Mouse (Mus musculus) bone marrow, adult 2 months (tissue): ENCODE results near the gene Cntnap2. TPM values are rescaled to one million over a fixed set of nuclear protein-coding genes. Genes with fewer than 3 reads are reported as not detected.

Experiments
- H3K27ac ChIP-seq: fragments of 200-500 bp; 2 replicates; pipeline ENCODE4 v1.5.1; 2012; ENCODE audit warnings: low read depth, mild to moderate bottlenecking, control low read depth, inconsistent platforms, low read length; ENCODE audit not compliant: control insufficient read depth, poor library complexity, insufficient read depth
- H3K4me1 ChIP-seq: fragments of 200-500 bp; 2 replicates; pipeline ENCODE4 v1.6.1; 2011; ENCODE audit warnings: low read length; ENCODE audit not compliant: control insufficient read depth, insufficient read depth
- H3K4me3 ChIP-seq: fragments of 200-500 bp; replicated peaks from 2 replicates; pipeline ENCODE3; 2011; ENCODE audit warnings: mild to moderate bottlenecking, low read depth, low read length, control low read depth; ENCODE audit not compliant: control insufficient read depth
- CTCF ChIP-seq: fragments of 200-500 bp; IDR thresholded peaks from 2 replicates; pipeline ENCODE4 v1.5.1; 2011; ENCODE audit warnings: low read length, control low read depth; ENCODE audit not compliant: control insufficient read depth, insufficient read depth
- POLR2A ChIP-seq: fragments of 200-500 bp; IDR thresholded peaks from 2 replicates; pipeline ENCODE4 v1.6.1; 2011; ENCODE audit warnings: low read depth, mild to moderate bottlenecking, control low read depth, low read length, borderline replicate concordance; ENCODE audit not compliant: control insufficient read depth
- WGBS: fragments of 180-500 bp; shearing (Covaris S2); methylation state at CpG from one replicate; pipeline ENCODE4 v1.1.7; 2018; 5-methylcytosine and 5-hydroxymethylcytosine counted together
- polyA plus RNA-seq: library from polyadenylated mRNA; stranded (reverse); fragments of >200 nt; gene quantifications from 2 replicates; pipeline ENCODE4 v1.2.4, GENCODE M21; 2011; ENCODE audit warnings: low replicate concordance; ENCODE audit not compliant: missing spikeins, insufficient read depth, insufficient read length

Gene Cntnap2
- polyA plus RNA-seq, 1 experiment: 0.40 TPM

DNA sequence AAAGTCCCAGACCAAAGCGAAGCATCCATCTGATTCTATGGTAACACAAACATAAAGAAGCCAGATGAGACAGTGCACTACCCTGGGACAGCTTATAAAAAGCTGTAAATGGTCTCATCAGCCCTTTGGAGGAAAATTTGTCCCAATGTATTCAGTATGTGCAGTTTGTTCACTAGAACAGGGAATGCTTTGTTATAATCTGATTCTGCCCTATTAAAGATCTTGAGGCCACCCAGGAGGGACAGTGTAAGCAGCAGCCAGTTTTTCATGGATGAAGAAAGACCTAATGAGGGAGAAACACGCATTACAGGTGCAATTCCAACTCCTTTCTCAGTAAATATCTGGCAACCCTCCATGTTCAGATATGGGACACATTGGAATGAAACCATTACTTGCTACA, 145.9 kb downstream of the Cntnap2 start:
- no peak overlapping the region for H3K27ac ChIP-seq
- WGBS: 71% methylated on average over 2 of the region's 2 CpGs
- TF ChIP-seq POLR2A (no peak), CTCF (no peak)
- no peak overlapping the region for H3K4me3 ChIP-seq
- H3K4me1 ChIP-seq: no peaks in the 10 kb centered on the region

DNA sequence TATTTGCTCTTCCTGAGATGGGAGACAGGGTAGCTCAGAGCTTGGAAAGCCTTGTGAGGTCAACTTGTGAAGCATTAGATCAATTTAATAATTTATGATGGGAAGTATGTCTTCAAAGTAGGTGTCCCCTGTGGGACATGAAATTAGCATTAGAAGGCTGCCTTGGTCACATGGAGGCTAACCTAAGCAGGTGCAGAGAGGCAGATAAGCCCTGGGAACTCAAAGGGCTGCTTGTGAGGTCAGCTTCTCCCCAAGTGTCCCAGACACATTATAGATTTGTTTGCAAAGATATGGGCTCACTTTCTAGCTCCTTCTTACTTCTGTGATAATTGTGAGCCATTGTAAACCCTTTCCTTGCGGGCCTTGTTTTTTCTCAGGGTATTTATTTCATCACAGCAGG, 155.2 kb downstream of the Cntnap2 start:
- no peak overlapping the region for H3K27ac ChIP-seq
- TF ChIP-seq CTCF (no peak), POLR2A (no peak)
- H3K4me3 ChIP-seq: no peak overlapping the region
- no peaks in the 10 kb centered on the region for H3K4me1 ChIP-seq
- WGBS: 70% methylated on average over 1 of the region's 1 CpGs

DNA sequence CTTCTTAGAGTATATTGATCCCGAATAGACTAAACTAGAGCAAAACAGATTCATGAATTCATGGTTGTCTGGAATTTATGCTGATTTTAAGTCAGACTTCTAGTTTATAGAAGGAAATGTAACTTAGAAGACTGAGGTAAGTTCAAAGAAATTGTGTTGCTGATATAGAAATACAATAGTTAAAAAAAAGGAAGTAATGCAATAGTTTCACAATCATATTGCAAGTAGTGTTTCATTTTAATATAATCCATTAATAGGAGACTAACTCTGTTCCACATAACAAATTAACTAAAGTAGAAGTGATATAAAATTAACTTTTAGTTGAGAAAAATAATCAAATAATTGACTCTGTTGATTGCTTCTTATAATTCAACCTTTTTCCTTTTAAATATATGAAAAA, 169.8 kb downstream of the Cntnap2 start:
- Histone ChIP-seq H3K4me3 (no peak overlapping the region), H3K27ac (no peak overlapping the region), H3K4me1 (no peaks in the 10 kb centered on the region)
- 76% methylated on average over 1 of the region's 1 CpGs for WGBS
- TF ChIP-seq POLR2A (no peak), CTCF (no peak)

DNA sequence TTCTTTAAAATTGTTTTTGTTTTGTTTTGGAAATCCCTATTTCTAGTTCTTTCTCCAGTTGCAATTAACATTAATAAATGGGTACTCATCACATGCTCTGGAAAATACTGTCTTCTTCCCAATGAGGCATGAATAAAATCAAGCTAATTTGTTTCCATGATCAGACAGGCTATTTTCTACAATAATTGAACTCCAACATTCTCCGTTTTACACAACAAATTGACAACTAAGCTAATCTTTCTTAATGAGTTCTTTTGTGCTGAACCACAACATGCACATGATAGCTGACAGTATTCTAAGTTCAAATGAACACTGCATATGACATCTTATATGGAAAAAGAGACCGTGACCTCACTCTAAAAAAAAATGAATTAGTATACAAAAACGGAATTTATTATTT, 173.4 kb downstream of the Cntnap2 start:
- H3K4me3 ChIP-seq: no peak overlapping the region
- H3K27ac ChIP-seq: no peak overlapping the region
- WGBS: 76% methylated on average over 3 of the region's 3 CpGs
- no peaks in the 10 kb centered on the region for H3K4me1 ChIP-seq
- TF ChIP-seq POLR2A (no peak), CTCF (no peak)

DNA sequence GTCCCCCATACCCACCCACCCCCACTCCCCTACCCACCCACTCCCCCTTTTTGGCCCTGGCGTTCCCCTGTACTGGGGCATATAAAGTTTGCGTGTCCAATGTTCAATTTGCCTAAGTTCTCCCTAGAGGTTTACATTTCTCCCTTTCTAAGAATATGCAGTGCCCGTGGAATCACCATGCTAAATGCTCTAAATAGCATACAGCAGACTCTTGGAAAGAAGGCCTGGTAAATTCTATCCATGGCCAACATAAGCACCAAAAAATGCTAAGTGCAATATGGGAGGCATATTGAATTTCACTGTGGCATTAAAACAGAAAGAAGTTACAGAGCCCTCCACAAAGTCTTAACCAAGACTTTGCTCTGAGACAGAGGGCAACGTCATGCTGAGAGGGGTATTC, 177.4 kb downstream of the Cntnap2 start:
- no peak overlapping the region for H3K27ac ChIP-seq
- TF ChIP-seq CTCF (no peak), POLR2A (no peak)
- no peaks in the 10 kb centered on the region for H3K4me1 ChIP-seq
- no peak overlapping the region for H3K4me3 ChIP-seq
- WGBS: 75% methylated on average over 4 of the region's 4 CpGs

DNA sequence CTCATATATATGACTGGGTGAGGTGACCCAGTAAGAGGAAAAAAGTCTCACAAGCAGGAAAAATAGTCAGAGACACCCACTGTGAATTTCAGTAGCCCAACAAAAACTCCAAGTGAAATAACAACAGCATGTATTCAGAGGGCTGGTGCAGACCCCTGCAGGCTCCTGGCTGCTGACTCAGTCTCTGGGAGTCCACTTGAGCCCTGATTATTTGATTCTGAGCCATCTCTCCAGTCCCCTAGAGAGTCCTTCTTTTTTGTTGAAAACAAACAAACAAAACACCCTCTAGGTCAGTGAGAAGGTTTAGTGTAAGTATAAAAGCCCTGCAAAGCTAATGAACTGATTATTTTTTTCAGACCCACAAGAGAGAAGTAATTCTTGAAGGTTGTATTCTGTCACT, 179.0 kb downstream of the Cntnap2 start:
- Histone ChIP-seq H3K4me1 (no peaks in the 10 kb centered on the region), H3K4me3 (no peak overlapping the region), H3K27ac (no peak overlapping the region)
- TF ChIP-seq CTCF: no peak
- no peak for TF ChIP-seq POLR2A

DNA sequence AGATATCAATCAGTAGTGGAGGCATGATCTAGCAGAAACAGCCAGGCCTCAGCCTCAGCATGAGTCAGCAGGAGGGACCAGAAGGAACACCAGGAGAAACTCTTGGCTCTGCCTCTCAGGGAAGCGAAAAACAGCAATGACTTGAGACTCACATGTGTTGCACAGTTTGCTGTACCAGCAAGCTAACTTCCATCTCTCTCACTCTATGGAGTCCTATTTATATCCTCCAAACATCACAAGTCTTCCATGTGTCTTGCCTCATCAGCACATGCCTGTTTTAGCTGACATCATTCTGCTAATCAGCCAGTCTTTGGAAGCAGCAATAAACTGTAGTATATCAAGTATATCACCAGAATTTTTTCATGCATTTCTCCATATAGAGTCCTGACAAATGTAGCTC, 182.1 kb downstream of the Cntnap2 start:
- 74% methylated on average over 1 of the region's 1 CpGs for WGBS
- Histone ChIP-seq H3K4me1 (no peaks in the 10 kb centered on the region), H3K27ac (no peak overlapping the region), H3K4me3 (no peak overlapping the region)
- TF ChIP-seq CTCF (no peak), POLR2A (no peak)

DNA sequence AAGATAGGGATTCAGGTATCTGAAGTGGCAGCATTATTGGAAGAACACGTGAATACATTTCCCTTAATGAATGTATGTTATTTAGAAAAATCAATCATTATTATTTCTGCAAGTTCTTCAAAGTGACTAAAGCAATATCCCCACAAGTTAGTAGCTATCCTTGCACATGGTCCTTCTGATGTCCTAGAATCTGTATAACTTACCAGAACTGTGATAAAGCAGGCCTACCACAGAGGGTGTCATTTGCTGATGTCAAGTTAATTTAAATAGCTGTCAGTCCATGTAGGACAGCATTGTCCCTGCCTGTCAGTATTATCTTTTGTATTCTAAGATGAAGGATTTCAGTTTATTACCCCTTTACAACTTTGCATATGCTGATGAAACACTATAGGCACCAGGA, 185.5 kb downstream of the Cntnap2 start:
- Histone ChIP-seq H3K27ac (no peak overlapping the region), H3K4me1 (no peaks in the 10 kb centered on the region), H3K4me3 (no peak overlapping the region)
- TF ChIP-seq POLR2A: no peak
- WGBS: 71% methylated on average over 1 of the region's 1 CpGs

DNA sequence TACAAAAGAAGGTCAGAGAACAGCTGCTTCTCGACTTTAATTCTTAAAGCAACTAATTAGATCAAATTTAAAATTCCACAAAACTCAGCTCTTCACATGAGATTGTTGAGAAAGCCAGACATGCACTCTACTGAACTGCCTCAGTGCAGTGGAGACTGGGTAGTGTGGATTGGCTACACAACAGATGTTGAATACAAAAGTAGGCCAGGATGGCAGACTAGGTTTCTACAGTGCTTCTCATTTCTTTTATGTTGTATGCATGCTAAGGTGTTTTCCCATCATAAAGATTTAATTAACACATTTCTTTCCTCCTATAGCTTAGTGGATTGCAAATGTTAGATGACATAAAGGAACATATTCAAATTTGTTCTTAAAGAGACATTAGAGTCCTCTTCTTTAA, 198.9 kb downstream of the Cntnap2 start:
- WGBS: 67% methylated on average over 1 of the region's 1 CpGs
- TF ChIP-seq CTCF: no peak
- no peak for TF ChIP-seq POLR2A
- Histone ChIP-seq H3K4me3 (no peak overlapping the region), H3K27ac (no peak overlapping the region), H3K4me1 (no peaks in the 10 kb centered on the region)

DNA sequence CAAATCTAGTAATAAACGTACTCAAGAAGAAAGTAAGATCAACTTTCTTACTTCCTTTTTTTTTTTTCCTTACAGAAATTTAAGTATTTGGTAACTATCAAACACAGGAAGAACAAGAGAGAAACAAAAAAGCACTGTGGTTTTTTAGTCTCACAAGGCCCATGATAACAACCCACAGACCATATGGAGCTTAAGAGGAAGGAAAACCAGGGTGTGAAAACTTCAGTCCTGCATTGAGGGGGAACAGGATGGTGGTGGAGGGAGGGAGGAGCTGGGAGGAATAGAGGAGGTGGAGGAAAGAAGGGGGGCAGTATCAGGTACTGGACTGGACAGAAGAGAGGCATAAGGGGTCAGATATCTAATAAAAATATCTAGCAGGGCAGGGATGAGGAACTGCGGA, 212.4 kb downstream of the Cntnap2 start:
- TF ChIP-seq CTCF (no peak), POLR2A (no peak)
- no peak overlapping the region for H3K27ac ChIP-seq
- H3K4me1 ChIP-seq: peaks cover 1% of the 10 kb centered on the region; the same call in 1 of the 2 replicates
- no peak overlapping the region for H3K4me3 ChIP-seq
- WGBS: 1% methylated on average over 2 of the region's 2 CpGs
